ENCODE assay signal across 11 mouse cellular contexts in the genomic region with DNA sequence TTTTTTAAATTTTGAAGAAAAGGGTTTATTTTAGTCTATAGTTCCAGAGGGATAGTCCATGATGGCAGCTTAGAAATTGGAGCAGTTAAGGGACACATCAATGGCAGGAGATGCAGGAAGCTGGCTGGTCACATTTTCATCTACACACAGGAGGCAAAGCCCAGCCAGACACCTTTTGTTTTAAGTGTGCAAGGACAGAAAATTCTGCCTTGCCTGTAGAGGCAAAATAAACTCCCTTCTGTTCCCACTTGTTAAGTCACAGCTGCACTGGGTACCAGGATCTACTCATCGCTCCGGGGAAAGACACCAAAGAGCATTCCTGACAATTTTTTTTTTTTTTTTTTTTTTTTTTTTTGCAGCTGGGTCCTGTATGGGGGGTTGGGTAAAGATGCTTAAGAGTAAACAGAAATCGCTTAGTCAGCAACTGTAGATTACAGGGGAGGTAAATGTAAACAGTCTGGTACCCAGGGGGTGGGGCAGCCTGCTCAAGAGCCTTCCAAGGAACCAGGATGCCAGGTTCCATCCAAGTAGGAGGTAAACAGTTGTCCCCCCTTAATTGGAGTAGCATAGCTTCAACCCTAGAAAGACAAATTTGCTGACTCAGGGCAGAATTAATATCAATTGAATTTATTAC. TPM values are rescaled to one million over a fixed set of nuclear protein-coding genes. Genes with fewer than 3 reads are reported as not detected.
DNase-seq lines count a peak whose midpoint lies in the region; ATAC-seq and TF ChIP-seq lines count a peak whose summit lies in the region.
"Had no signal": no experiment of that assay in that cellular context is flagged by ENCODE, and none has a peak within 500 bp of the region (broad histone marks: within the 10 kb centered on the region; RNA-seq: fewer than 3 reads in every experiment).

No protein-coding gene starts in this region.

- H3K79me3 ChIP-seq in C2C12 (ENCODE audit: low read depth) = peaks cover 47% of the 10 kb centered on the region

- peaks cover 61% of the 10 kb centered on the region for H3K79me2 ChIP-seq in C2C12 (ENCODE audit: control insufficient read depth, insufficient read depth)

- ATAC-seq in hindbrain, embryonic 12.5 days (ENCODE audit: low FRiP score) = no peak
- ATAC-seq in hindbrain, embryonic 11.5 days (ENCODE audit: low FRiP score) = no peak
- no peak for ATAC-seq in hindbrain, postnatal 0 days

- H3K9ac ChIP-seq in hindbrain, embryonic 12.5 days = no peak overlapping the region
- H3K9ac ChIP-seq in hindbrain, embryonic 11.5 days (ENCODE audit: low read depth, low read length) = no peak overlapping the region
- H3K9ac ChIP-seq in hindbrain, postnatal 0 days (replicated peaks; ENCODE audit: low read length) = no peak overlapping the region; the same call in 1 of the 2 replicates

- peak overlapping the region; percentile 96 for H3K4me2 ChIP-seq in hindbrain, embryonic 12.5 days (replicated peaks)
- no peak overlapping the region; the same call in 1 of the 2 replicates for H3K4me2 ChIP-seq in hindbrain, embryonic 11.5 days (replicated peaks; ENCODE audit: low read depth, low read length)
- H3K4me2 ChIP-seq in hindbrain, postnatal 0 days (ENCODE audit: low read depth, low read length) = peak overlapping the region; percentile 56

- intact Hi-C loops in left cerebral cortex, postnatal 14 days (cut with DNase I) = loop anchor here (5.0 kb wide), 1 partner anchor 67 kb away; the partner anchor contains the start of gene Cipc

- H3K27ac ChIP-seq in hindbrain, embryonic 12.5 days = 0 out of 2 replicates have a peak overlapping the region, but pooled peaks have one; percentile 26
- no peak overlapping the region for H3K27ac ChIP-seq in hindbrain, embryonic 11.5 days (ENCODE audit: low read depth, low read length)
- H3K27ac ChIP-seq in hindbrain, postnatal 0 days = 0 out of 2 replicates have a peak overlapping the region, but pooled peaks have one; percentile 32

- H3K36me3 ChIP-seq in hindbrain, embryonic 12.5 days = no peaks in the 10 kb centered on the region; the same call in 1 of the 2 replicates
- no peaks in the 10 kb centered on the region for H3K36me3 ChIP-seq in hindbrain, embryonic 11.5 days (ENCODE audit: control insufficient read depth, insufficient read depth, low read length)
- peaks cover 22% of the 10 kb centered on the region for H3K36me3 ChIP-seq in C2C12 (ENCODE audit: control insufficient read depth, insufficient read depth)
- no peaks in the 10 kb centered on the region for H3K36me3 ChIP-seq in hindbrain, postnatal 0 days (ENCODE audit: insufficient read depth, low read length)

- no peak overlapping the region for H3ac ChIP-seq in C2C12 (ENCODE audit: control insufficient read depth, insufficient read length, low read depth)

- DNase-seq in hindbrain, embryonic 11.5 days (ENCODE audit: low spot score) = no peak
- peak; percentile 25 for DNase-seq in Muller cell, postnatal 12 days (ENCODE audit: inconsistent ontology term)
- no peak for DNase-seq in hindbrain, postnatal 0 days (ENCODE audit: low spot score)
- no peak for DNase-seq in frontal cortex, adult 2 months (ENCODE audit: extremely low spot score in 1 of 2, low spot score in 1 of 2)
- no peak for DNase-seq in left cerebral cortex, postnatal 14 days (ENCODE audit: low spot score in 2 of 2)
- DNase-seq in MN1 (ENCODE audit: low spot score) = no peak
- DNase-seq: layer of hippocampus, adult 9-11 months; lung, postnatal 4 days; retina, postnatal 1 day had no signal

- H3K9me3 ChIP-seq in hindbrain, embryonic 12.5 days (replicated peaks) = no peaks in the 10 kb centered on the region
- H3K9me3 ChIP-seq in hindbrain, embryonic 11.5 days (ENCODE audit: control insufficient read depth, low read length) = no peaks in the 10 kb centered on the region
- no peaks in the 10 kb centered on the region for H3K9me3 ChIP-seq in hindbrain, postnatal 0 days (ENCODE audit: low read length)

- WGBS in hindbrain, embryonic 12.5 days = 56% methylated on average over 3 of the region's 3 CpGs
- WGBS in hindbrain, embryonic 11.5 days = 65% methylated on average over 3 of the region's 3 CpGs
- 46% methylated on average over 3 of the region's 3 CpGs for WGBS in hindbrain, postnatal 0 days

- peak overlapping the region; percentile 12 for H3K4me3 ChIP-seq in hindbrain, embryonic 12.5 days
- no peak overlapping the region for H3K4me3 ChIP-seq in hindbrain, embryonic 11.5 days (ENCODE audit: low read depth, low read length)
- peak overlapping the region; percentile 7 for H3K4me3 ChIP-seq in C2C12 (ENCODE audit: insufficient read depth, poor library complexity, severe bottlenecking)
- peak overlapping the region; percentile 69 for H3K4me3 ChIP-seq in hindbrain, postnatal 0 days (ENCODE audit: low read length)

- no peak for TF ChIP-seq CTCF in C2C12 (IDR thresholded peaks at IDR 0.05; ENCODE audit: control insufficient read depth, insufficient read depth, insufficient read length)
- TF ChIP-seq CTCF in hindbrain, postnatal 0 days (IDR thresholded peaks at IDR 0.05; ENCODE audit: low read depth) = no peak

- H3K4me1 ChIP-seq in hindbrain, embryonic 12.5 days = peaks cover 42% of the 10 kb centered on the region
- H3K4me1 ChIP-seq in hindbrain, embryonic 11.5 days (replicated peaks; ENCODE audit: control insufficient read depth, insufficient read depth, low read length) = peaks cover 1% of the 10 kb centered on the region
- no peaks in the 10 kb centered on the region; the same call in 1 of the 2 replicates for H3K4me1 ChIP-seq in hindbrain, postnatal 0 days (ENCODE audit: insufficient read depth, low read length)

- no peaks in the 10 kb centered on the region for H3K27me3 ChIP-seq in hindbrain, embryonic 12.5 days
- no peaks in the 10 kb centered on the region; the same call in 1 of the 2 replicates for H3K27me3 ChIP-seq in hindbrain, embryonic 11.5 days (ENCODE audit: control insufficient read depth, insufficient read depth, low read length)
- H3K27me3 ChIP-seq in C2C12 (ENCODE audit: control insufficient read depth, insufficient read depth, insufficient read length) = no peaks in the 10 kb centered on the region
- H3K27me3 ChIP-seq in hindbrain, postnatal 0 days (ENCODE audit: insufficient read depth, low read length) = no peaks in the 10 kb centered on the region

TF ChIP-seq in C2C12, 6 proteins besides CTCF, POLR2A, EP300 and RAD21:
- TF ChIP-seq MAX (IDR thresholded peaks at IDR 0.05) (no peak), CEBPB (IDR thresholded peaks at IDR 0.05; ENCODE audit: low read depth) (no peak), USF1 (IDR thresholded peaks at IDR 0.05; ENCODE audit: low read depth) (no peak), MYOD1 (IDR thresholded peaks at IDR 0.05; ENCODE audit: control insufficient read depth, insufficient read length, low read depth) (no peak), FOSL1 (IDR thresholded peaks at IDR 0.05; ENCODE audit: insufficient read depth, low read length, poor library complexity, severe bottlenecking) (no peak), MYOG (IDR thresholded peaks at IDR 0.05; ENCODE audit: control insufficient read depth, extremely low read depth, insufficient read length) (no peak)

RNA-seq across cellular contexts. Expression of gene Irf2bpl, which starts 4.4 kb away (rescaled TPM):
- 75.9 and 86.3 TPM in 2 replicates for polyA plus RNA-seq in hindbrain, embryonic 12.5 days (2016; fragmentation: Nextera tagmentation; extraction: Ambion mirVana)
- polyA plus RNA-seq in hindbrain, embryonic 11.5 days (2014; fragmentation: Nextera tagmentation; extraction: Ambion mirVana) = 16.0 and 21.3 TPM in 2 replicates
- 49.7 TPM for polyA plus RNA-seq in C2C12 (2012; fragmentation: generic; extraction: Trizol)
- total RNA-seq in hindbrain, postnatal 0 days (2014; rRNA removed) = 146 and 159 TPM in 2 replicates
- polyA plus RNA-seq in hindbrain, postnatal 0 days (2015; fragmentation: Nextera tagmentation; extraction: Ambion mirVana) = 59.4 and 66.9 TPM in 2 replicates
- polyA plus RNA-seq in frontal cortex, adult 2 months (2012; rRNA removed) = 48.5 and 50.2 TPM in 2 replicates
- total RNA-seq in left cerebral cortex, postnatal 14 days (2021) = 10 to 100 TPM; 74.0 to 78.2 TPM
